Mouse (Mus musculus): ENCODE measurements around the gene Arhgap10.

The Arhgap10 gene

DNA sequence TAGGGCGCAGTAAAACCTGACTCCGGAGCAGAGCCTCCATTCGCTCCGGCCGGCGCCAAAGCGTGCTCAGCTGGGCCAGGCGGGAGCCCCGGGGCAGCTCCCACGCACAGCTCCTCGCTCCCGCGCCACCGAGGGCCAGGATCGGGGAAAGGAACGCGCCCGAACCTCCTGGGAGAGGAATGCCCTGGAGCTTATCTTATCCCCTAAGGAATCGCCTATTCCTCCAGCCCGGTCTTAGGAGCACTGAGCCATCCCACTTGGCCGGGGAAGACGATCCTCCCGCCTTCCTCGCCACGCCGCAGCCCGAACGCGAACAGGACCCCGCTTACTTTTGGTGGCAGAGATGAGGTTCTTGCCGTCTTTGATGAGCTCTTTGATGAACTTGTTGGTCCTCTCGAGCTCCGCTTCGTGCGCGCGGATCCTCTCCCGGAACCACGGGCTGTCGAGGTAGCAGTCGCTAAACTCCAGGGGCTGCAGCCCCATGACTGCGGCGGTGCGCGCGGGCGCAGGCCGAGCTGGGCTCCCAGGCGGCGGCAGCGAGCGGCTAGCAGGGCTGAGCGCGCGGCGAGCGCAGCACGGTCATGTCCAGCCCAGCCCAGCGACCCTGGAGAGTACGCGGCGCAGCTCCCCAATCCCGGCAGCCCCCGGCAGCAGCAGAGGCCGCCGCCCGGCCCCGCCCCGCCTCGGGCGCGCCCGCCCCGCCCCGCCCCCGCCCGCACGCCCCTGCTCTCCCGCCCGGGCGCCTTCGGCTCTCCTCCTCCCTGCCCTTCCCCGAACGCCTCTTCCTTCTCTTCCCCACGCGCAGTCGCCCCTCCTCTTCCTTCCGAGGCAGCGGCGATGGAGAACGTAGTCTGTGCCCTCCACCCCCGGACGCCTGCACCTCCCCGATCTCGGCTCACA lies at the start of gene Arhgap10:
Arhgap10 (minus strand) TSS at position 653 of the 900 bp plus-strand sequence.
- TF ChIP-seq GATA4 (IDR thresholded peaks at IDR 0.05; ENCODE audit: insufficient replicate concordance, low read length), result no peak

DNA sequence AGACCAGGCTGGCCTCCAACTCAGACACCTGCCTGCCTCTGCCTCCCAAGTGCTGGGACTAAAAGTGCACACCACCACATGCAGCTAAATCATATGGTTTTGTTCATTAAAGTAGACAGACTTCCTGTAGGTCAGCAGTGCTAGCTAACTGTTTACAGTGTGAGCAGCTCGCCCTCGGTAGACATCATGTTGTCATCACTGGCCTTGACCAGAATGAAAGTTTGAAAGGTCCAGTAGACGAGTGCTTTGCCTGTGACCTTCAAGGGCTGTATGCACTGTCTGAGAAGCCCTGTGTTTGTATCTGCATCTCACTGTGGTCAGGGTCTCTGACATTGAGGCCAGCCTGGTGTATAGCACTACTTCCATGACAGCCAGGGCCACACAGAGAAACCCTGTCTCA lies 43.7 kb upstream of the Arhgap10 start:
- TF ChIP-seq GATA4 (IDR thresholded peaks at IDR 0.05; ENCODE audit: insufficient replicate concordance, low read length), result no peak

DNA sequence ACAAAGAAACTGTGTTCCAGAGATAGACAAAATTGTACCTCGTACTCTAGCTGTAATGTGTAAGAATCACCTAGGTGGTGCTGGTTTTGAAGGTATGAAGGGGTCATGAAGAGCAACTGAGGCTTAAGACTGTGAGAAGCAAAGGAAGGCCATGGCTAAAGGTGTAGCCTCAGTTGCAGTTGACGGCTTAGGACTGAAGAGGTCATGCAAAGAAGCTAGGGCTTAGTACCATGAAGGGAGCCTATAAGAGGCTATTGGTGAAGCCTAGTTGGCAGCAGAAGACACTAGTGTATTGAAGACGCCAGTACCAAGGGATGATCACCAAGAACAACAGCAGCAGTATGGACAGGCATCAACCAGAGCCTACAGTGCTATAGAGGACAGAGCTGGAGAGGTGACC lies 34.7 kb upstream of the Arhgap10 start:
- TF ChIP-seq GATA4 (IDR thresholded peaks at IDR 0.05; ENCODE audit: insufficient replicate concordance, low read length), result no peak

DNA sequence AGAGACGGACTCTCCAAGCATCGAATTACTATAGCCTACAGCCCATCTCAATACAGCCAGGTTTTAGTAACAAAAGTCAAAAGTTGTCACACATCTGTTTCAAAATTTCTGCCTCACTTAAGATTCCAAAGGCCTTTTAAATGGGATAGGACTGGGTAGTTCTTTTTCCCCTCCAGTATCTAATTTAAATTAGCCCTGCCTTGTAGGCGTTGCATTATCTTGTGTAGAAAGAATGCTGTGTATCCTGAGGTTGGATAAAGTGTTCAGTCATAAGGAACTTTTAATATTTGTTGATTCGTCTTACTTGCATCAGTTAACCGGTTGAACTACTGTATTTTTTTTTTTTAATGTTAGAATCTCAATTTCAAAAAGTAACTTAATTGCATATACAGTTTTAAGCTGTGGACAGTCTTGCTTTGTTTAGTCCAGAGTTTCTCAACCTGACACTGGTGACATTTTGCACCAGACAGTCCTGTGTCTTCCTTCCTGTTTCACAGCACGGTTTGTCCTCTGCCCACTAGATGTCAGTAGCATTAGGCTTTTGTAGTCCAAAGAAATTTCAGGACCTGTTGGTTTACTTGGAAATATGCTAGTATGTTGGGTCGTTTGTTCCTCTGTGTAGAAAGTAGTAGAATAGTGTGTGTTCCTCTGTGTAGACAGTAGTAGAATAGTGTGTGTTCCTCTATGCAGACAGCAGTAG lies 32.3 kb upstream of the Arhgap10 start:
- TF ChIP-seq GATA4 (IDR thresholded peaks at IDR 0.05; ENCODE audit: insufficient replicate concordance, low read length), result no peak

DNA sequence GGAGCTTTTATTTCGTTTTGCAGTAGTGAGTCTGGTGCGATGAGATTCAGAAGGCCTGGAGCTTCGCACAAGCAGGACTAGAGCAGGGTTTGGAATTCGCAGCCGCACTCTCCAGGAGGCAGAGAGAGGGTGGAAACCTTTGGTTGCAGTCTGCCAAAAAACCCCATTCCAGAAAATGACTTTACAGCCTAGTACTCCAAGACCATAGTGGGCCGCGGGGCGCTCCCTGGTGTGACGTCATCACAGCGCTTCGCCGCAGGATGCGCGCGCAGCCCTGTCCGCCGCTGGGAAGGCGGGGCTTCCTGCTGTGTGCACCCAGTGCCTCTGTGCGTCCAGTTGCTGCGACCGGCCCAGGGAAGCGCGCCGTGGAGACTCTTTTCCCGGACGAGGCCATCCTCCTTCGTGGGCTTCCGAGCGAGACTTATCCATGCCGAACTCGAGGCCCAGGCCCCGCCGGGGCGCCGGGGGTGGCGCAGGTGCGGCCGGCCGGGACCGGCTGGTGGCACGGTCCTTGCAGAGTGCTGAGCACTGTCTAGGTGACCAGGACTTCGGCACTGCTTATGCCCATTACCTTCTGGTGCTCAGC lies 31.5 kb upstream of the Arhgap10 start, which contains the start of gene Prmt9:
Prmt9 (plus strand) TSS at position 277 of the 586 bp plus-strand sequence.
- no peak for TF ChIP-seq GATA4 (IDR thresholded peaks at IDR 0.05; ENCODE audit: insufficient replicate concordance, low read length)

DNA sequence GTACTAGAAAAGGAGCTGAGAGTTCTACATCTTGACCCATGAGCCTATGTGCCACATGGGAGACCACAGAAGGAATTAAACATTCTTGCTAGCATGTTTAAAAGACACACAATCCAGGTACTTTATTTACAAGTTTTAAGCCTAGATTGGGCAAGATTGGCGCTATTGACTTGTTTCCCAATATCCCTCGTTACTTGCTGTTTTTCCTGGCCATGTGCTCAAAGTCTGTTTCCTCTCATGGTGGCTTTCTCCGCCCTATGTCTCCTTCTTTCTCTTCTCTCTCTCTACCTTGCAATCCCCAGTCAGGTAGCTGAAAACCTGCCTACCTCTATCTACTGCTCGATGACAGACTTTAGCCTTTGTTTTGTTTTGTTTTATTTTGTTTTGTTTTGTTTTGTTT lies 27.9 kb upstream of the Arhgap10 start:
- TF ChIP-seq GATA4 (IDR thresholded peaks at IDR 0.05; ENCODE audit: insufficient replicate concordance, low read length), result no peak

DNA sequence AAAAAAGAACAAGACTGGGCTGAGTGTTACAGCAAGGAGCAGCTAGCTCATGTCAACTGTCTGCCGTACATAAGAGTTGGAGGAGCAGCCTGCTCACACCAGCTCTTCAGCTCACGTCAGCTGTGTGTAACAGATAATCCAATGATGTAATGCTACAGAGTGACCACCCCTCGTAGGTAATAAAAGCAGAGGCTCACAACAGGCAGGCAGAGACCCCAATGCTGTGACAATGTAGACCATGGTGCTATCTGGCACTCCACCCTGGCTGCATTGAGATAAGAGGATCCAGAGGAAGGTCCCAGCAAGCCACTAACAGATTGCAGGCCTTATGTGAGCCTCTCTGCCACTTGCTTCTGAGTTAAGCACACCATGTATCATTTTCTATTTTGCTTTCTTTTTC lies 26.7 kb upstream of the Arhgap10 start:
- TF ChIP-seq GATA4 (IDR thresholded peaks at IDR 0.05; ENCODE audit: insufficient replicate concordance, low read length), result no peak

DNA sequence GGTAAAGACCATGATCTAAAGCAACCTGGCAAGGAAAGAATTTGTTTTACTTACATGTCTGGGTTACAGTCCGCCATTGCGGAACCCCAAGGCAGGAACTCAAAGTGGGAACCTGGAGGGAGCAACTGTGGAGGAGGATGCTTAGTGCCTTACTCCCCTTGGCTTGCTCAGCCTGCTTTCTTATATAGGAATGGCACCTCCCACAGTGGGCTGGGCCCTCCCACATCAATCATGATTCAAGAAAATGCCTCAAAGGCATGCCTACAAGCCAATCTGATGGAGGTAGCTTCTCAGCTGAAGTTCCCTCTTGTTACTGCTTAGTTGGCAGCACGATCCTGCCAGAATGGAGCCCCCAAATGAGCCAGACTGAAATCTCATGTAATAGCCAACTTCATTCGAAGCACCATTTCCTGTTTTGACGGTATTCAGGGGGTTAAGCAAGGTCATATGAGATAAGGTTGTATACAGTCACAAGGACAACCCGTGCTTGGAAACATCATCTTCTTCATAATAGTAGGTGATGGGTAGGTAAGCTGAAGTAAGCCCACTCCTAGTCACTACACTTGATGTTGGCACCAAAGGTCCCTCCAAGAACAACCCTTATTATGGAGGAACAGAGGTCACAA lies 25.5 kb upstream of the Arhgap10 start:
- no peak for TF ChIP-seq GATA4 (IDR thresholded peaks at IDR 0.05; ENCODE audit: insufficient replicate concordance, low read length)

DNA sequence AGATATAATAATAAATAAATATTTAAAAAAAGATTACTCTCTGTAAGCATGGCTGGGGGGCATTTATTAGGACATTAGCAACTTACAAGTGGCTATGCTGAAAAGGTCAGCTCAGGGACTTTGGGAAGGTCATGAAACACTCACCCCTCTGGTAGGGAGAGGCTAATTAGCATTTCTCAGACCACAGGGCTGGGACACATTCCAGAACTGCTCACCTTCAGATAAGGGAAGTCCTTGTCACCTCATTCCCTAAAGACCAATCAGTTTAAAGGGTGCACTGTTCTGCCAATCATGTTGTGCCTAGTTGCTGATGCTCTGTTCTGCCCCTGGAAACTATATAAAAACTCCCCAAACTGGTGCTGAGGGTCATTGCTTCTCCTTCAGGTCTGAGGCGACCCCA lies 20.5 kb upstream of the Arhgap10 start:
- TF ChIP-seq GATA4 (IDR thresholded peaks at IDR 0.05; ENCODE audit: insufficient replicate concordance, low read length), result no peak

DNA sequence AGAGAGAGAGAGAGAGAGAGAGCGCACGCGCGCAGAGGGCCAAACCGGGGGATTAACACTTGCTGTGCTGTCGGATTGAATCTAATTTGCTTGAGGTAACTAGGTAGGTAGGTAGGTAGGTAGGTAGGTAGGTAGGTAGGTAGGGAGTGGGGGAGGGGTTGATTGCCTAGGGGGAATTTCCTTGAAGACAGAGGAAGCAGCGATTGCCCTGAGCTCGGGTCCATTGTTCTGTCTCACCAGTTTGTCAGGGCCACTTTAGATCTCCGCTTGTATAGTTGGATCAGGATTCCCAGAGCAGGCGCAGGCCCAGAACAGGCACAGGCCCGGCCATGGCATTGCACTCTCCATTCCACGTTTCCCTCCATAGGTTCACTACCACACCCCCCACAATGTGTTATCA lies 19.1 kb upstream of the Arhgap10 start:
- TF ChIP-seq GATA4 (IDR thresholded peaks at IDR 0.05; ENCODE audit: insufficient replicate concordance, low read length), result no peak

DNA sequence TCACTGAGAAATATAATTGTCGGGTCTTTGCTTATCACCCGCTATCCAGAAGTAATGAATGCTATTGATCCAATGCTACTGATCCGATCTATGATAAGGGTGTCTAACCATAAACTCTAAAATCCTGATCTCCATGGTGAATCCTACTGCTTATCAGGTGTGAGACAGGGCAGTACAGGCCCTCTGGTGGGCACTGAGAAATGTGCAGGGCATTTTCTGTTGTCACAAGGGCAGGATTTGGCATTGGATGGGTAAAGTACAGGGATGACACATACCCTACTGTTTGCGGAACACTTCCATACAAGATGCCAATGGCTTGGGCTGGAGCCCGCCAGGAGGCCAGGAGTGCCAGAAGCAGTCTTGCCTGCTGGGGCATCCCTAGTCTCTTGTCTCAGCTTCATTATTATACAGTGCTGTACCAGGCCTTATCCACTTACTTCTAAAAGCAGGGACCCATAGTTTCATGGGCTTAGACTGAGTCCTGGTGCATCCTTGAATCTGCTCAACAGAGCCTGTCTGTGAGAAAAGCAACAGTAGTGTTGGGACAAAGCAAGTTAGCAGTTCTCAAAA lies 17.4 kb upstream of the Arhgap10 start:
- TF ChIP-seq GATA4 (IDR thresholded peaks at IDR 0.05; ENCODE audit: insufficient replicate concordance, low read length), result peak; percentile 64; the same call in 1 of the 2 replicates

DNA sequence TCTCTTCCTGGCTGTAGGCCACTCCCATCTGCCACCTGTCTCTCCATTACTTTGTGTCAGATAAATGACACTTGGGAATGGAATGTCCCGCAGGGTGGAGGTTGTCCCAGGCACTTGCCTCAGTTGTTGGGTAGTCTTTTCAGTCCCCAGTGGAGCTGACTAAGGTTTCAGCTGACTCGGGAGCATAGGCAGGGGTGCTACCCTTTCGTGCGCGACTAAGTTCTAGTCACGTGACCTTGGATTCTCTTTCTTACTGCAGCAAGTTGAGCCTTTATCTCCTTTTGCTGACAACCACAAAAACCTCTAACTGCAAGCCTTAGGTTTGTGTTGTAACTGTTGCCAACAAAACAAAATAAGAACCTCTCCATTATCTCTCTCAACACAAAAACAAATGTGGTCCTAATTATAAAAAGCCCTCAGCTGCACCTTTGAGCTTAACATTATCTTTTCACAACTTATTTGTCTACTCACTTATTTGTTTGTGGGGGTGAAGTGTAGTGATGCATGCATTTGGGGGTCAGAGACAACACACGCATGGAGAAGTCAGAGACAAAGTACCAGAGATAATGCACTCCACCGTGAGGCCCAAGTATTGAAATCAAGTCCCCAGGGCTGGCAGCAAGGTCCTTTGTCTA lies 16.7 kb upstream of the Arhgap10 start:
- no peak for TF ChIP-seq GATA4 (IDR thresholded peaks at IDR 0.05; ENCODE audit: insufficient replicate concordance, low read length)

DNA sequence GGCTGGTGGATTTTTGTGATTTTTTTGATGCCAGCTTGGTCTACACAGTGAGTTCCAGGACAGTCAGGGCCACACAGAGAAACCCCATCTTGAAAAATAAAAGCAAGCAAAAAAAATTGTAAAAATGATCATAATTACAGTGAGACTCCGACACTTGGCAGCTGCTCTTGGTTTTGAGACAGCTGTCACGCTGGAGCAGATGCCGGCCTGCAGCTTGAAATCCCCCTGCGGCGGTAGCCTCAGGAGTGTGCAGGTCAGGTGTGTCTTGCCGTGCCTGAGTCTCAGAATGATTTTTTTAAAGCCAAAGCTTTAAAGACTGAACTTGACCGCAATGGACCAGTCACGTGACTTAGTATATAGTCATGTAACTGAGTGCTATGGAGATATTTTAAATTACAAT lies 8.4 kb upstream of the Arhgap10 start:
- TF ChIP-seq GATA4 (IDR thresholded peaks at IDR 0.05; ENCODE audit: insufficient replicate concordance, low read length), result no peak

DNA sequence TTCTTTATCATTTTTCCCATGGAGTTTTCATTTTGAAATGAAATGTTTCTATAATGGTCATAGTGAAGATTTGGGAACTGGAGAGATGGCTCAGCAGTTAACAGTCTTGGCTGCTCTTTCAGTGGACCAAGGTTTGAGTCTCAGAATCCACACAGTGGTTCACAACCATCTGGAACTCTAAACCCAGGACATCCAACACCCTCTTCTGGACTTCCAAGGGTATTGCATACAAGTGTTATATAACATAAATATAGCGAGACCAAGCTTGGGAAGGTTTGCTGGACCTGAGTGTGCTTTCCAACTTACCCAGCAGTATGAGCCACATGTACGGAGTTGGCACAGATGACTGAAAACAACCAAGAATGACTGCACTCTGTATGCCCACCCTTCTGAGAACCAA lies 7.2 kb upstream of the Arhgap10 start:
- TF ChIP-seq GATA4 (IDR thresholded peaks at IDR 0.05; ENCODE audit: insufficient replicate concordance, low read length), result no peak
